Mouse (Mus musculus) left cerebral cortex, postnatal 4 days (tissue): Measurements from ENCODE around the gene Rpp25l. TPM values are rescaled to one million over a fixed set of nuclear protein-coding genes. Genes with fewer than 3 reads are reported as not detected.
A peak's percentile ranks its signal among the peaks of the same experiment; 100 is the strongest.
"Not testable (repeated sequence)": the region's sequence is repeated elsewhere in the genome, so short reads cannot be mapped to it uniquely, and the experiment has no call there.

Experiments
- DNase-seq: peaks from one replicate; pipeline ENCODE4 v3.0.0-alpha.2; 2022
- intact Hi-C: fragments of 180-260 bp; cut with DNase I; formaldehyde crosslinking; loops from one replicate; pipeline ENCODE4 v1.15.1; 2025
- total RNA-seq, 2 experiments: library from RNA; stranded (reverse); gene quantifications; 2 replicates each; pipeline ENCODE4 v1.2.3; 2021

The Rpp25l gene
- total RNA-seq, 2 experiments from 2014 or later: 32.2 to 34.5 TPM

- DNase-seq: not testable (repeated sequence)
- intact Hi-C loops: loop anchor here (10.0 kb wide), 1 partner anchor 645 kb away; no protein-coding TSS in a partner anchor
Measured at GRCm38 (mm10) chr4:41700224-41700623, 13.1 kb downstream of the Rpp25l start.

- DNase-seq: not testable (repeated sequence)
- intact Hi-C loops: loop anchor here (10.0 kb wide), 1 partner anchor 645 kb away; no protein-coding TSS in a partner anchor
Measured at GRCm38 (mm10) chr4:41699783-41700182, 13.6 kb downstream of the Rpp25l start, which contains the start of gene Il11ra1. Il11ra1 (plus strand) TSS chr4:41699989.

- DNase-seq: peak; percentile 56
- intact Hi-C loops: not testable (repeated sequence)
Measured at GRCm38 (mm10) chr4:41698421-41699016, 14.8 kb downstream of the Rpp25l start.

- DNase-seq: peak; percentile 86
- intact Hi-C loops: not testable (repeated sequence)
Measured at GRCm38 (mm10) chr4:41696930-41697841, 16.1 kb downstream of the Rpp25l start, which contains the start of gene Cntfr. Cntfr (minus strand) TSS chr4:41697089.

- intact Hi-C loops, DNase-seq: not testable (repeated sequence)
Measured at GRCm38 (mm10) chr4:41696452-41696851, 16.9 kb downstream of the Rpp25l start.

GRCm38 (mm10) chr4:41695800-41696199 lies 17.5 kb downstream of the Rpp25l start:
- DNase-seq, intact Hi-C loops: not testable (repeated sequence)

- intact Hi-C loops, DNase-seq: not testable (repeated sequence)
Measured at GRCm38 (mm10) chr4:41693511-41693910, 19.8 kb downstream of the Rpp25l start.

GRCm38 (mm10) chr4:41690014-41690413 lies 23.3 kb downstream of the Rpp25l start:
- intact Hi-C loops: not testable (repeated sequence)

GRCm38 (mm10) chr4:41688562-41688961 lies 24.8 kb downstream of the Rpp25l start:
- DNase-seq, intact Hi-C loops: not testable (repeated sequence)

More at GRCm38 (mm10) chr4:41690014-41690413, 23.3 kb downstream of the Rpp25l start:
- not testable (repeated sequence) for DNase-seq

GRCm38 (mm10) chr4:41685882-41686492 lies 27.3 kb downstream of the Rpp25l start:
- intact Hi-C loops: not testable (repeated sequence)
- DNase-seq: peak; percentile 20

GRCm38 (mm10) chr4:41684931-41685453 lies 28.3 kb downstream of the Rpp25l start:
- DNase-seq, intact Hi-C loops: not testable (repeated sequence)

GRCm38 (mm10) chr4:41684131-41684930 lies 29.0 kb downstream of the Rpp25l start:
- intact Hi-C loops, DNase-seq: not testable (repeated sequence)

GRCm38 (mm10) chr4:41683303-41683702 lies 30.0 kb downstream of the Rpp25l start:
- peak; percentile 44 for DNase-seq
- intact Hi-C loops: not testable (repeated sequence)

GRCm38 (mm10) chr4:41682789-41683188 lies 30.5 kb downstream of the Rpp25l start:
- no peak for DNase-seq
- intact Hi-C loops: no loop called here

GRCm38 (mm10) chr4:41681947-41682346 lies 31.4 kb downstream of the Rpp25l start:
- DNase-seq: no peak
- intact Hi-C loops: no loop called here

- intact Hi-C loops: no loop called here
Measured at GRCm38 (mm10) chr4:41681176-41681575, 32.2 kb downstream of the Rpp25l start.

GRCm38 (mm10) chr4:41679291-41679690 lies 34.0 kb downstream of the Rpp25l start:
- intact Hi-C loops: no loop called here

More at GRCm38 (mm10) chr4:41681176-41681575, 32.2 kb downstream of the Rpp25l start:
- DNase-seq: no peak

GRCm38 (mm10) chr4:41678863-41679262 lies 34.5 kb downstream of the Rpp25l start:
- intact Hi-C loops: no loop called here
- DNase-seq: no peak

More at GRCm38 (mm10) chr4:41679291-41679690, 34.0 kb downstream of the Rpp25l start:
- no peak for DNase-seq

- DNase-seq: peak; percentile 81
- intact Hi-C loops: no loop called here
Measured at GRCm38 (mm10) chr4:41677006-41677629, 36.2 kb downstream of the Rpp25l start.
